Mouse (Mus musculus) embryonic facial prominence, embryonic 12.5 days (tissue): ENCODE data around the gene Akap2. TPM values are rescaled to one million over a fixed set of nuclear protein-coding genes. Genes with fewer than 3 reads are reported as not detected.

ENCODE experiments used
- ATAC-seq: fragments of 200-750 bp; cut with Nextera tagmentation; 2 replicates; pipeline ENCODE4 v1.8.0; 2017; ENCODE audit not compliant: insufficient number of reproducible peaks, insufficient read depth, low FRiP score, low TSS enrichment
- H3K27ac ChIP-seq: fragments of 300-500 bp; sonication (generic); 2 replicates; pipeline ENCODE4 v1.5.1; 2016; ENCODE audit warnings: mild to moderate bottlenecking
- H3K27me3 ChIP-seq: fragments of 300-500 bp; sonication (generic); 2 replicates; pipeline ENCODE4 v1.6.1; 2016; ENCODE audit warnings: mild to moderate bottlenecking, moderate library complexity
- H3K36me3 ChIP-seq: fragments of 300-500 bp; sonication (generic); 2 replicates; pipeline ENCODE4 v1.6.1; 2016; ENCODE audit warnings: mild to moderate bottlenecking
- H3K4me1 ChIP-seq: fragments of 300-500 bp; sonication (generic); 2 replicates; pipeline ENCODE4 v1.6.1; 2016
- H3K4me2 ChIP-seq: fragments of 300-500 bp; sonication (generic); replicated peaks from 2 replicates; pipeline ENCODE4 v1.6.1; 2016; ENCODE audit warnings: mild to moderate bottlenecking, moderate library complexity
- H3K4me3 ChIP-seq: fragments of 300-500 bp; sonication (generic); 2 replicates; pipeline ENCODE4 v1.5.1; 2016; ENCODE audit warnings: mild to moderate bottlenecking
- H3K9ac ChIP-seq: fragments of 300-500 bp; sonication (generic); 2 replicates; pipeline ENCODE4 v1.6.1; 2016; ENCODE audit warnings: mild to moderate bottlenecking, moderate library complexity
- H3K9me3 ChIP-seq: fragments of 300-500 bp; sonication (generic); 2 replicates; pipeline ENCODE4 v1.6.1; 2016; ENCODE audit warnings: mild to moderate bottlenecking, moderate library complexity
- WGBS: fragments of 180-500 bp; shearing (Covaris S2); methylation state at CpG from one replicate; pipeline ENCODE4 v1.1.7; 2016; 5-methylcytosine and 5-hydroxymethylcytosine counted together
- polyA plus RNA-seq: library from polyadenylated mRNA; unstranded; fragments of >200 nt; fragmentation: Nextera tagmentation; extraction: Ambion mirVana; gene quantifications from 2 replicates; pipeline ENCODE4 v1.2.1, GENCODE M21; 2016

Akap2 gene
- polyA plus RNA-seq, 1 experiment from 2014 or later, result 29.8 TPM

DNA sequence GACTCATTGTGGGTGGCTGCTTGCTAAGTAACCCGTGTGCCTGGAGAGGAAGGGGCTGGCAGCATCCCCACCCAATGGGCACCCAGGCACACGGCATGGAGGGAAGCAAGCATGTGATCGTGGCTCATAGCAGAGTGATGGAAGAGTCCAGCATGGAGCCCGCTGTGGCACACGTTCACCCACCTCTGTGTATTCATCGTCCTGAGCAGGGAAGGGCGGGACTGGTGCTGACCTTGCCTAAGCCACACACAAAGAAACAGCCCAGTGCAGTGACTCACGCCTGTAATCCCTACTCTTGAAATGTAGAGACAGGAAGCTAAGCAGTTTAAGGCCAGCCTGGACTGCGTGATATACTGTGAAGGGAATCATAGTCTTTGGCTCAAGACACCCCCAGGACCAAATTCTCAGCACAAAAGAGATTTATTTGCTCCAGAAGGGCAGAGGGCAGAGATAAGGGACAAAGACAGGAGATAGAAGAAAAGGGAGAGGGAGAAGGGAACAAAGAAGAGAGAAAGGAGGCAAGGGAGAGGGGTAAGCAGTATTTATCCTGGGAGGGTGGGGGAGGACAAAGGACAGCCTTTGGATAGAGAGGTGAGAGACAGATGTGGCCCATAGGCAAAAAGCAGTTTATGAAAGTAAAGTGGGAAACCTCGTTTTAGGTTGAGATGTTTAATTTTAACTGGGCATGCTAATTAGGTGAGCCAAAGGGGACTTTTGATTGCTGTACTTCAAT lies 81.0 kb downstream of the Akap2 start:
- 53% methylated on average over 10 of the region's 10 CpGs for WGBS
- Histone ChIP-seq H3K27me3 (no peaks in the 10 kb centered on the region), H3K27ac (no peak overlapping the region), H3K4me2 (no peak overlapping the region), H3K9ac (no peak overlapping the region), H3K4me1 (peaks cover 12% of the 10 kb centered on the region; the same call in 1 of the 2 replicates), H3K36me3 (no peaks in the 10 kb centered on the region), H3K4me3 (no peak overlapping the region), H3K9me3 (no peaks in the 10 kb centered on the region)
- ATAC-seq, result no peak

DNA sequence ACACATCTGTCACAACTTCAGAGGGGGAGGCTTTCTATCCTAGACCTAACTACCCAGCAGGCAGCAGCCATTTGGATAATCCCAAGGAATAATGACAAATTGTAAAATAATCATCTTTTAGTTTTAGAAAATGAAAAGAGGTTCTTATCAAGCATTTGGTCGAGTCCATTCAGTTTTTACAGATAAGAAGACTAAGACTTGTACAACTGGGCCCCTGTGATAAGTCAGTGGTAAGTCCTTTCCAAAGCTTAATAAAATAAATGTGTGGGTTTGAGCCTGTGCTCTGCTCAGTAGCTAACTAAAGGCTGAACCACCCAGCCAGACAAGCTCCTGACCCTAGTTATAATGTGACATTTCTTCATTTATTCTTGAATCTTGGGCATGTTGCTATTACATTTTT lies 81.8 kb downstream of the Akap2 start:
- no peak for ATAC-seq
- Histone ChIP-seq H3K27me3 (no peaks in the 10 kb centered on the region), H3K27ac (no peak overlapping the region), H3K36me3 (no peaks in the 10 kb centered on the region), H3K4me1 (peaks cover 11% of the 10 kb centered on the region; the same call in 1 of the 2 replicates), H3K9me3 (no peaks in the 10 kb centered on the region), H3K9ac (no peak overlapping the region), H3K4me3 (no peak overlapping the region), H3K4me2 (no peak overlapping the region)
- WGBS, result 71% methylated on average over 1 of the region's 1 CpGs

DNA sequence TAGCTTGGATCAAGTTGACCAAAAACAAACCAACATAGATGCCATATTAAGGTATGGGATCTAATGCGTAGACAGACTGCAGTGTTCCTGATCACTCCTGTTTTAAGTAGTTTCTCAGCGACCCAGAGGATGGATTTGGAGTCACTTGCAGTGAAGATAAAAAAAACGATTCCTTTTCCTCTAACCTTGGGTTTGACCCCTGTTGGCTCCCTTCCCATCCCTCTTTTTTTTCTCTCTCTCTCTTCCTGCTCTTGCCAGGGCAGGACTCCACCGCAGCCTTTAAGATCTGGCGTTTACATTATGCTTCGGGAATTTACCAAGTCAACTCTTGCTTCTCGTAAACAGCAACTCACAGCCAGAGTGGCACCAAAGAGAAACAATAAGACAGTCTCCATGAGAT lies 83.8 kb downstream of the Akap2 start:
- 89% methylated on average over 7 of the region's 7 CpGs for WGBS

DNA sequence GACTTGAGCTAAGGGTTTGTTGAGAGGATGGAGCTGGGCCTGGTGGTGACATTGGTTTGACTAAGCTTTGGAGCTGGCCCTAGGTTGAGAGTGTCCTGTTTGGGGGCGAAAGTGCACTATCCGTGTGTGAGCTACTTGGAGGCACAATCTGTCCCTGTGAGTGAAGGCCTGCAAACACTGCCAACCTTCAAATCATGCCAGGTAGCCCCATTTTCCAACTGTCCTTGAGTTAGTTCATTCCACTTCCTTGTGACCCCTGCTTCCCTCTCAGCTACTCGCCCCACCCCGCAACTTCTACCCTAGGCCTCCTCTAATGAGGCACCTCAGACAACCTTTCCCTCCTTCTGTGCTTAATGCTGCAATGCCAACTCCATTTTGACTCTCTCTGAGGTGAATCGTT lies 84.5 kb downstream of the Akap2 start:
- WGBS, result 89% methylated on average over 5 of the region's 5 CpGs
- peaks cover 6% of the 10 kb centered on the region; the same call in 1 of the 2 replicates for H3K4me1 ChIP-seq
- no peaks in the 10 kb centered on the region for H3K9me3 ChIP-seq
- no peaks in the 10 kb centered on the region for H3K36me3 ChIP-seq
- H3K27me3 ChIP-seq, result no peaks in the 10 kb centered on the region
- no peak for ATAC-seq
- no peak overlapping the region for H3K27ac ChIP-seq
- no peak overlapping the region for H3K9ac ChIP-seq
- H3K4me2 ChIP-seq, result no peak overlapping the region
- H3K4me3 ChIP-seq, result no peak overlapping the region

More for the DNA sequence above, 83.8 kb downstream of the Akap2 start:
- H3K9me3 ChIP-seq, result no peaks in the 10 kb centered on the region
- H3K4me3 ChIP-seq, result no peak overlapping the region
- no peak overlapping the region for H3K27ac ChIP-seq
- no peak for ATAC-seq
- peaks cover 6% of the 10 kb centered on the region; the same call in 1 of the 2 replicates for H3K4me1 ChIP-seq
- no peaks in the 10 kb centered on the region for H3K27me3 ChIP-seq
- H3K9ac ChIP-seq, result no peak overlapping the region
- no peaks in the 10 kb centered on the region for H3K36me3 ChIP-seq
- H3K4me2 ChIP-seq, result no peak overlapping the region

DNA sequence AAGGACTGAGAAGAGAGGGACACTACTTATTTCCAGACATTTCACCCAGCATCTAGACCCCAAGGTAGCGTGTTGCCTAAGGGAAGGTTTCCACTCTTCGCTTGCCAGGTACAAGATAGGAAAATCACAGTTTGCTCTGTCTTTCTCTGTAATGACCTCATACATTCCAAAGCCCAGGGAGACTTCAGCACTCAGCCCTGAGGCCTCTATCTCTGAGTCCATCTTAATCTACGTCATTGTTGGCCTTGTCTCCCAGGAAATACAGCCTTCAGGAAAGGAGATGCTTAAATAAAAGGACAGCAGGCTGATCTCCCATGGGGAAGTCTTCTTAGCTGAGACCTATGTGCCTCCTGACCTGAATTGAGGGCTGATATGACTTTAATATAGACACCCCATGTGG lies 85.0 kb downstream of the Akap2 start:
- peaks cover 6% of the 10 kb centered on the region; the same call in 1 of the 2 replicates for H3K4me1 ChIP-seq
- H3K27ac ChIP-seq, result no peak overlapping the region
- no peak for ATAC-seq
- H3K36me3 ChIP-seq, result no peaks in the 10 kb centered on the region
- H3K4me3 ChIP-seq, result no peak overlapping the region
- H3K9me3 ChIP-seq, result no peaks in the 10 kb centered on the region
- H3K4me2 ChIP-seq, result no peak overlapping the region
- 80% methylated on average over 3 of the region's 3 CpGs for WGBS
- no peaks in the 10 kb centered on the region for H3K27me3 ChIP-seq
- no peak overlapping the region for H3K9ac ChIP-seq

DNA sequence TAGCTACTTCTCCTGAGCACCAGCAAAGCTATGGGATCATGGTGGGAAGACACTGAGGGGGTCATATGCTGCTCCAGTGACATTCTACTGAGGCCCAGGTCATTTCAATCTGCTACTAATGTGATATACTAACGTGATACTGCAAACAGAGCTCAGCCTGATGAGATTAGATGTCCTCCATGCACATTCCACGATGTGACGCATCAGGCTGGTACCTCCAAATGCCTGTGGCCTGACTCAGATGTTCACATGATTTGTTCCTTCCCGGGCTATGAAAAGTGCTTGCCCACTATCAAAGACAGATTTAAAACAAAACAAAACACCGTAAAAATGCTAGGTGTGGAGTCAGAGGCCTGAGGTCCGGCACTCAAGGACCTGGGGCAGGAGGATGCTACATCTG lies 87.4 kb downstream of the Akap2 start:
- H3K4me3 ChIP-seq, result no peak overlapping the region
- H3K9me3 ChIP-seq, result 0 out of 2 replicates have a peak, but pooled peaks cover 3% of the 10 kb centered on the region
- H3K27me3 ChIP-seq, result no peaks in the 10 kb centered on the region
- WGBS, result 78% methylated on average over 6 of the region's 6 CpGs
- no peaks in the 10 kb centered on the region for H3K4me1 ChIP-seq
- H3K27ac ChIP-seq, result no peak overlapping the region
- no peaks in the 10 kb centered on the region for H3K36me3 ChIP-seq
- ATAC-seq, result no peak
- no peak overlapping the region for H3K4me2 ChIP-seq
- no peak overlapping the region for H3K9ac ChIP-seq

DNA sequence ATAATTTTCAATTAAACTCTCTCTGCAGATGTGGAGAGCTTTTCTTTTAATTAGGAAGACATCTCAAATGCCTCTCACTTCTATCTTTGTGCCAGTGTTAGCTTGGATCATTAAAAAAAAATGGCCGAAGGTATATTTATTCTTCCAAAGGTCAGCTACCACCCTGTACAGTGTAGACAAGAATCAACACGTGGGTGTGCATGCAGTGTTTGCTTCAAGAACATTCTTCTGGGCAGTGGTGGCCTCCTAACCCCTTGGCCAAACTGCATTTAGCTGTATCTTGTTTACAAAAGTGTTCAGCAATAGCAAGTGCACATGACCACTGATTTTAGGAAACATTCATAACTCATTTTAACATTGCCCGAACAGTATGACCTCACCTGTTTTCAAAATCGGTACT lies 92.0 kb downstream of the Akap2 start:
- H3K4me2 ChIP-seq, result no peak overlapping the region
- no peaks in the 10 kb centered on the region for H3K36me3 ChIP-seq
- no peak overlapping the region for H3K9ac ChIP-seq
- 86% methylated on average over 4 of the region's 4 CpGs for WGBS
- H3K27me3 ChIP-seq, result no peaks in the 10 kb centered on the region
- H3K9me3 ChIP-seq, result 0 out of 2 replicates have a peak, but pooled peaks cover 3% of the 10 kb centered on the region
- H3K4me1 ChIP-seq, result 0 out of 2 replicates have a peak, but pooled peaks cover 6% of the 10 kb centered on the region
- no peak overlapping the region for H3K4me3 ChIP-seq
- ATAC-seq, result no peak
- no peak overlapping the region for H3K27ac ChIP-seq

DNA sequence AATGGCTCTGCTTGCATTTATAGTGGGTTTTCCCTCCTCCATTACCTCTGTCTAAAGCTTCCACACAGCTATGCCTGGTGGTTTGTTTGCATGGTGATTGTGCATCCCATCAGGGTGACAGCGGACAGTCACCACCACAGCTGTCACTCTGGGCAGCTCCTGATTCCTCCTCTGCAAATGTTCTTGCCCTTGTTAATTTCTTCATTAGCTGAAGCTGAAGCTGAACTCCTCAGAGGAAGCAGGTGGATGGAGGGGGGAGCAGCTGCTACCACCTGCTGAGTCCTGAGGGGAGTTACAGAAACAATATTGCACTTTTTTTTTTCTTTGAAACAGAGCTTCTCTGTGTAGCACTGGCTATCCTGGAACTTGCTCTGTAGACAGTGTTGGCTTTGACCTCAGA lies 94.6 kb downstream of the Akap2 start:
- H3K4me2 ChIP-seq, result no peak overlapping the region
- no peak overlapping the region for H3K4me3 ChIP-seq
- H3K9me3 ChIP-seq, result 0 out of 2 replicates have a peak, but pooled peaks cover 3% of the 10 kb centered on the region
- no peak overlapping the region for H3K9ac ChIP-seq
- WGBS, result 88% methylated on average over 1 of the region's 1 CpGs
- H3K27ac ChIP-seq, result peak overlapping the region; percentile 54; the same call in 1 of the 2 replicates
- 0 out of 2 replicates have a peak, but pooled peaks cover 6% of the 10 kb centered on the region for H3K4me1 ChIP-seq
- no peaks in the 10 kb centered on the region for H3K27me3 ChIP-seq
- H3K36me3 ChIP-seq, result no peaks in the 10 kb centered on the region
- no peak for ATAC-seq

DNA sequence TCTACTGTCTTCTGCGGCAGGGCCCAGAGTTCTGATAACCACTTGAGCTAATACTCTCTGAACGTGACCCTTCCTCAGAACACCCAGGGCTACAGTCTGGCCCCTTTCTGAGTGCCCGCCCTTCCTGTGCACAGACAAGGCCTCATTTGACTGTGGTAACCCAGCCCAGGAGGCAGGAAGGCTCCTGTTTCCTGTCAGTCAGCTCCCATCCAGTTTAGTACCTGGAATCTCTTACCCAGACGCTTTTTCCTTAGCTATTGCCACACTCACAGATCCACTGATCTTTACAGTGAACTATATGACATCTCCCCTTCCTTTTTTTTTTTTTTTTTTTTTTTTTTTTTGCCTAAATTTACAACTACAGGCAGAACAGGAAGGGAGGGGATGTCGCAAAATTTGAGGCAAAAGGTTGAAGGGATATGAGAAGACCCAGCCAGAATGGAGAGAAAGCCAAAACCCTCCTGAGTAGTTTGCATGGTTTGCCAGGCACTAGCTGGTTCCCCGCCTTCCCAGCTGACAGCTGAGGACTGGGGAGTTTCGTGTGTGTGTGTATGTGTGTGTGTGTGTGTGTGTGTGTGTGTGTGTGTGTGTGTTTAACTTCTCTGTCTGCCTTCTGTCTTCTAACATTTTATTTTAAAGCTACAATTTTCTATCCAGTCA lies 95.6 kb downstream of the Akap2 start:
- H3K27me3 ChIP-seq, result no peaks in the 10 kb centered on the region
- H3K4me3 ChIP-seq, result no peak overlapping the region
- 0 out of 2 replicates have a peak, but pooled peaks cover 6% of the 10 kb centered on the region for H3K4me1 ChIP-seq
- H3K4me2 ChIP-seq, result no peak overlapping the region
- ATAC-seq, result peak; percentile 15; the same call in 1 of the 2 replicates
- peak overlapping the region; percentile 32; the same call in 1 of the 2 replicates for H3K27ac ChIP-seq
- H3K36me3 ChIP-seq, result no peaks in the 10 kb centered on the region
- H3K9ac ChIP-seq, result no peak overlapping the region
- 29% methylated on average over 7 of the region's 7 CpGs for whole genome bisulfite sequencing
- H3K9me3 ChIP-seq, result 0 out of 2 replicates have a peak, but pooled peaks cover 2% of the 10 kb centered on the region

DNA sequence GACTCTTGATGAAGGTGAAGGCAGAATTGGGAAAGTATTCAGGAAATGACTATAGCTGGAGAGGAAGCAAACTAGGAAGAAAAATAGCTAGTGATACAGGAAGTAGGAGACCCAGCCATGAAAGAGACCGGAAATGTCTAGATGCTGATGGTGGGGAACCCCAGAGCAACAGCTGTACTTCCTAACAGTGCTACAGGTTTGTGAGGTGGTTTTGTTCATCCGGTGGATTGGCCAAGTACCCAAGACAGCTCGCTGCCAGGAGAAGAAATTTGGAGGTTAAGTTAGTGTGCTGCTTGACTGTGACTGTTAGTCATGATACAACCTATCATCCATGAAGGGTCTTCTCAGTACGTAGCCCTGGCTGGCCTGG lies 96.1 kb downstream of the Akap2 start:
- no peak overlapping the region for H3K9ac ChIP-seq
- H3K36me3 ChIP-seq, result no peaks in the 10 kb centered on the region
- peak overlapping the region; percentile 23; the same call in 1 of the 2 replicates for H3K27ac ChIP-seq
- no peak overlapping the region for H3K4me2 ChIP-seq
- H3K4me1 ChIP-seq, result 0 out of 2 replicates have a peak, but pooled peaks cover 6% of the 10 kb centered on the region
- no peaks in the 10 kb centered on the region for H3K9me3 ChIP-seq
- H3K4me3 ChIP-seq, result no peak overlapping the region
- H3K27me3 ChIP-seq, result no peaks in the 10 kb centered on the region
- WGBS, result 87% methylated on average over 4 of the region's 4 CpGs
- ATAC-seq, result no peak

DNA sequence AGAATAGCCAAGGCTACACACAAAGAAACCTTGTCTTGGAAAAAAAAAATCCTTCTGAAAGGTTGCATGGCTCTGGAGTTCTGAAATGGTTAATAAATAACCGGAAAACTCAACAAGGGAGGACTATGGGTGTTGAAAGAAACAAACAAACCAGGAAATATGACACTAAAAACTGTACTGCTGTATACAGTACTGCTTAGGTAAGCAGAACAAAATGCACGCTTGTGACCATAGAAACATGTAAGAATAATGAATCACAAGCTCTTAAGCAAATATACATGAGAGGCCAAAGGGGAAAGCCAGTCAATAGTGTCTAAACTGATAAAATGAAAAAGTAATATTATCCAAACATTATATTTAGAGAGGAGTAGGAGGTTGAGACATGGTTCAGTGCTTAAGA lies 97.9 kb downstream of the Akap2 start:
- no peak overlapping the region for H3K27ac ChIP-seq
- no peak overlapping the region for H3K9ac ChIP-seq
- WGBS, result 73% methylated on average over 2 of the region's 2 CpGs
- 0 out of 2 replicates have a peak, but pooled peaks cover 6% of the 10 kb centered on the region for H3K4me1 ChIP-seq
- H3K36me3 ChIP-seq, result no peaks in the 10 kb centered on the region
- H3K27me3 ChIP-seq, result no peaks in the 10 kb centered on the region
- H3K9me3 ChIP-seq, result no peaks in the 10 kb centered on the region
- no peak overlapping the region for H3K4me3 ChIP-seq
- no peak overlapping the region for H3K4me2 ChIP-seq
- ATAC-seq, result no peak

DNA sequence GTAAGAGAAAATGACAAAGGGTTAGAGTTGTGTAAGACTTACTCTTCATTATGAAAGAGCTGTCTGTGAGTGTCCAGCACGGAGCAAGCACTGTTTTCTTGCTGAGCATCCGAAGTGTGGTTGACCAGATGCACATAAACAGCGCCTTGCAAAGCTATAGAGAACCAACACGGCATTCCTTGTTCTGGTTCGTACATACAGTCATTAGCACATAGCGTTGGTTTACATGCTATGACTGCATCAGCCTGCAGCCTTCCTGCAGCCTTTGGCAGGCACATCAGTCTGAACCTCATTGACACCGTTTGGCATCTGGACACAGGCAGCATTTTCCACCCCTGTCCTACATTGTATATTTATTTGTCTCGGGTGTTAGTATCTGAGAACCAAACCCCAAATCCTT lies 98.7 kb downstream of the Akap2 start:
- Histone ChIP-seq H3K4me1 (0 out of 2 replicates have a peak, but pooled peaks cover 6% of the 10 kb centered on the region), H3K9me3 (no peaks in the 10 kb centered on the region), H3K27ac (no peak overlapping the region), H3K36me3 (no peaks in the 10 kb centered on the region), H3K27me3 (no peaks in the 10 kb centered on the region), H3K4me3 (no peak overlapping the region), H3K9ac (no peak overlapping the region), H3K4me2 (no peak overlapping the region)
- ATAC-seq, result no peak
- WGBS, result 87% methylated on average over 8 of the region's 8 CpGs
